Mouse (Mus musculus) hindbrain, embryonic 15.5 days (tissue): ENCODE data around the gene Klf17. TPM values are rescaled to one million over a fixed set of nuclear protein-coding genes. Genes with fewer than 3 reads are reported as not detected.
"Not testable (repeated sequence)": the region's sequence is repeated elsewhere in the genome, so short reads cannot be mapped to it uniquely, and the experiment has no call there.

Experiments used
- ATAC-seq: fragments of 200-750 bp; cut with Nextera tagmentation; 2 replicates; pipeline ENCODE4 v1.8.0; 2017; ENCODE audit warnings: low read depth, moderate number of reproducible peaks, moderate TSS enrichment; ENCODE audit not compliant: low FRiP score
- H3K27ac ChIP-seq: fragments of 300-500 bp; sonication (generic); replicated peaks from 2 replicates; pipeline ENCODE4 v1.5.1; 2015; ENCODE audit warnings: mild to moderate bottlenecking, inconsistent platforms
- H3K27me3 ChIP-seq: fragments of 300-500 bp; sonication (generic); 2 replicates; pipeline ENCODE4 v1.6.1; 2015; ENCODE audit warnings: control low read depth, inconsistent platforms
- H3K36me3 ChIP-seq: fragments of 300-500 bp; sonication (generic); 2 replicates; pipeline ENCODE4 v1.6.1; 2015; ENCODE audit warnings: control low read depth, inconsistent platforms
- H3K4me1 ChIP-seq: fragments of 300-500 bp; sonication (generic); replicated peaks from 2 replicates; pipeline ENCODE4 v1.6.1; 2015; ENCODE audit warnings: control low read depth, inconsistent platforms
- H3K4me2 ChIP-seq: fragments of 300-500 bp; sonication (generic); 2 replicates; pipeline ENCODE4 v1.6.1; 2015; ENCODE audit warnings: moderate library complexity, mild to moderate bottlenecking, inconsistent platforms
- H3K4me3 ChIP-seq: fragments of 300-500 bp; sonication (generic); 2 replicates; pipeline ENCODE4 v1.5.1; 2015; ENCODE audit warnings: mild to moderate bottlenecking, inconsistent platforms
- H3K9ac ChIP-seq: fragments of 300-500 bp; sonication (generic); 2 replicates; pipeline ENCODE4 v1.6.1; 2015; ENCODE audit warnings: inconsistent platforms
- H3K9me3 ChIP-seq: fragments of 300-500 bp; sonication (generic); 2 replicates; pipeline ENCODE4 v1.6.1; 2016; ENCODE audit warnings: control low read depth, inconsistent platforms
- WGBS: fragments of 180-500 bp; shearing (Covaris S2); methylation state at CpG from one replicate; pipeline ENCODE4 v1.1.7; 2015; 5-methylcytosine and 5-hydroxymethylcytosine counted together
- polyA plus RNA-seq: library from polyadenylated mRNA; unstranded; fragments of >200 nt; fragmentation: Nextera tagmentation; extraction: Ambion mirVana; gene quantifications from 2 replicates; pipeline ENCODE4 v1.2.1, GENCODE M21; 2015

Gene Klf17
- not detected in 2 replicates for polyA plus RNA-seq

DNA sequence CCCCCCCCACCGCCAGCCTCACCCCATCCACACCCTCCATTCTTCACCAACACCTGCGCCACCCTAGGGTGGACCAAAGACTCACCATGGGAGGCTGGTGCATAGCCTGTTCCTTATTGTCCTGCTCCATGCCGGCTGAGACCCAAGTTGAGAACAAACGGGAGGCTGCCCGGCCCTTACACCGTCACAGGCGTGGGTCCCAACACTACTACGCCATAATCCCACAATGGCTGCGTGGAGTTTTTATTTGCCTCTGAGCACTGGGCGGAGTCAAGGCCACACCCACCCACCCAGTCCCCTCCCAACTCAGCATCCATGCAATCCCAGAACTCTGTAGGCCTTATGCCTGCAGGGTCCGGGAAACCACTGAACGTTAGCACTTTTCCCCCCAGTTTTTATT is at the start of gene Klf17:
Gene Klf17 (minus strand): TSS at position 233 of the 400 bp plus-strand sequence.
- H3K27me3 ChIP-seq = no peaks in the 10 kb centered on the region
- H3K4me3 ChIP-seq = no peak within 1 kb of the TSS
- no peaks in the 10 kb centered on the region for H3K9me3 ChIP-seq
- H3K4me1 ChIP-seq = no peaks in the 10 kb centered on the region
- H3K9ac ChIP-seq = no peak within 1 kb of the TSS
- 79% methylated on average over 11 of the region's 12 CpGs for WGBS
- no peak for ATAC-seq
- no peaks in the 10 kb centered on the region for H3K36me3 ChIP-seq
- no peak within 1 kb of the TSS for H3K4me2 ChIP-seq
- H3K27ac ChIP-seq = no peak within 1 kb of the TSS

DNA sequence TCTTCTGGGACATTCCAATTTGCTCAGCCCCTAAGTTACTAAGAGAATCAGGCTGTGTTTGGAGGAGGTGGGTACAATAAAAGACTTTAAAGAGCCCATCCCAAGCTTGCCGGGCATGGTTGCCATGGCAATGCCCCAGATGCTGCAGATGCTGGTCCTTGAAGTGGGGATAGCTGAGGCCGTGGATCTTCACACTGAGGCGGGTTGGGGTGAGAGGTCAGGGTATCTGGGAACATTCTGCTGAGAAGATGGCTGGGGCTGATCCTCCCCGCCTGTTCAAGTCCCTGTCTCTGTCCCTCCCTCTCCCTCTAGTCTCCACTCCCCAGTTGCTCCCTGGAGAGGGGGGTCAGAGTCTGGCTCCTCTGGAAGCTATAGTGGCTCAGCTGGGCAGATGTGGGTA is 48.9 kb upstream of the Klf17 start:
- no peaks in the 10 kb centered on the region for H3K4me1 ChIP-seq
- 32% methylated on average over 4 of the region's 4 CpGs for WGBS
- no peak overlapping the region for H3K9ac ChIP-seq
- H3K4me3 ChIP-seq = no peak overlapping the region
- H3K36me3 ChIP-seq = no peaks in the 10 kb centered on the region
- H3K9me3 ChIP-seq = no peaks in the 10 kb centered on the region
- H3K27ac ChIP-seq = no peak overlapping the region
- H3K4me2 ChIP-seq = no peak overlapping the region
- no peaks in the 10 kb centered on the region for H3K27me3 ChIP-seq
- ATAC-seq = no peak

DNA sequence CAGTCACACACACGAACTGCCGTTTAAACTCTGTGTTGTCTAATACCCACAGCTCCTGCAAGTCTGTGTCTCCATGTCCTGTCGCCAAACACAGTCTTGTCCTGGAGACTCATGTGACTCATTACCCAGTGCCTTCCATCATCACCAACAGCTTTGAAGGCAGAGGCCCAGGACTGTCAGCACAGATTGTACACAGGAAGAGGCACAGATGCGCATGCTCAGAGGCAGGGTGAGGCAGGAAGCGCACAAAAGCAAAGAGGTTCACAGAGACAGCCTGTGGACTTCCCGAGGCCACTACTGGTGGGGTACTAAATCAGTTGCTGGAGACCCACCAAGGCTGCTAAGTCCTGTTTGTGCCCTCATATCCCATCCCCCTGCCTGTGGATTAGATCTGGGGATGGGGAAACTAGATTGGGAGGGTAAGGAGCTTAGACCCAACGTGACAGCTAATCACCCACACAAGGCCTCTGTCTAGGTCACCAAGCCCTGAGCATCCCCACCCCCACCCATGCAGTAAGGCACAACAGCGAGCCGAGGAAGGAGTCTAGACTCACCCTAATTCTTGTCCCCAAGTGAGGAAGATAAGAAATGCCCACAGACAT is 48.2 kb upstream of the Klf17 start:
- Histone ChIP-seq H3K27ac (no peak overlapping the region), H3K9ac (no peak overlapping the region), H3K27me3 (no peaks in the 10 kb centered on the region), H3K36me3 (no peaks in the 10 kb centered on the region), H3K9me3 (no peaks in the 10 kb centered on the region), H3K4me1 (no peaks in the 10 kb centered on the region), H3K4me3 (no peak overlapping the region), H3K4me2 (no peak overlapping the region)
- WGBS = 70% methylated on average over 9 of the region's 9 CpGs
- ATAC-seq = no peak

DNA sequence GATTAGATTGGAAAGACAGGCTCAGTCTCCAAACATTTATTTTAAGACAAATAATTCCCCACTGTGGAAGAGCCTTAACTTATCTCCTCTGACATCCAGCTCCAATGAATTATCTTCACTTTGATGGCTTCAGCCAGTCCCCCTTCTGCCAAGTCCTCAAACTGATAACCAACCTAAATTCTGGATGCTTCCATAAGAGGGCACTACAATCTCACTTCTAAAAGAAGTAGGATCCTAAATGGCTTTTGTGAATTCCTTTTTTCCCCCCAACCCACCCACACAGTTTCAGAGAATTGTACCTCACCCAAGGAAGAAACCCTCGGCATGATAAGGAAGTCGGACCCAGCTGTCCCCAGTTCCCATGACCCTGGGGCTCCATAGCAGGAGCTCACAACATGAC is 45.5 kb upstream of the Klf17 start:
- H3K27me3 ChIP-seq = no peaks in the 10 kb centered on the region
- H3K9me3 ChIP-seq = no peaks in the 10 kb centered on the region
- no peak overlapping the region for H3K9ac ChIP-seq
- no peaks in the 10 kb centered on the region for H3K4me1 ChIP-seq
- H3K36me3 ChIP-seq = no peaks in the 10 kb centered on the region
- H3K4me2 ChIP-seq = no peak overlapping the region
- H3K27ac ChIP-seq = no peak overlapping the region
- WGBS = 40% methylated on average over 2 of the region's 2 CpGs
- H3K4me3 ChIP-seq = no peak overlapping the region
- no peak for ATAC-seq

DNA sequence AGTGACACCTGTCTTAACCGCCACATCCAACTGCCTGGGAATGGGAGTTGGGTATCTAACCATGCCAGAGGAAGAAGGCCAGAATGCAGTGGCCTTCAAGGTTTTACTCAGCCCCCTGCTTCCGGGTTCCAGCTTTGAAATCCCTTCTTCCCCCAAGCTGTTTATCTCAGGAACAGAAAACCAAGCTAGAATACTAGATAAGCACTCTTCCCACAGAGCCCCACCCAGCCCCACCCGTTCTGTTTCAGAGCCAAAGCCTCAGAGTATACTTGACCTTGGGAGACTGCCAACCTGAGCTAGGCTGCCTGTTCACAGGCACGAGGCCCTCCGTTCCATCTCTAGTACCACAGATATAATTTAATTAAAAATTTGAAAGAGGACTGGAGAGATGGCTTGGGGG is 41.5 kb upstream of the Klf17 start:
- H3K9ac ChIP-seq = no peak overlapping the region
- no peak overlapping the region for H3K27ac ChIP-seq

DNA sequence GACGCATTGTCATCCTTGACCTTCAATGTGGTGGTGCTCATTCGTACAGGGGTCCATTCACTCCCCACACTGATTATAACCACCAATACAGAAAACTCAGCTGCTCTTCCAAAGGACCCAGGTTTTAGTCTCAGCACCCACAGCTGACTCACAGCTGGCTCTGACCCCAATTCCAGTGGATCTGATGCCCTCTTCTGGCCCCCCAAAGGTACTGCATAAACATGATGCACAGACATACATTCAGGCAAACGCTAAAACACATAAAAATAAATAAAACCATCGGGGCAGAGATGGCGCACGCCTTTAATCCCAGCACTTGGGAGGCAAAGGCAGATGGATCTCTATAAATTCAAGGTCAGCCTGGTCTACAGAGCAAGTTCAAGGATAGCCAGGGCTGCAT is 34.5 kb upstream of the Klf17 start:
- Histone ChIP-seq H3K9ac (no peak overlapping the region), H3K27me3 (no peaks in the 10 kb centered on the region), H3K4me3 (no peak overlapping the region), H3K36me3 (no peaks in the 10 kb centered on the region), H3K9me3 (no peaks in the 10 kb centered on the region), H3K4me1 (no peaks in the 10 kb centered on the region), H3K4me2 (no peak overlapping the region), H3K27ac (no peak overlapping the region)
- ATAC-seq = no peak
- WGBS = 91% methylated on average over 6 of the region's 6 CpGs

More for the DNA sequence above, 41.5 kb upstream of the Klf17 start:
- Histone ChIP-seq H3K4me1 (no peaks in the 10 kb centered on the region), H3K27me3 (no peaks in the 10 kb centered on the region), H3K9me3 (no peaks in the 10 kb centered on the region), H3K4me3 (no peak overlapping the region), H3K4me2 (no peak overlapping the region), H3K36me3 (no peaks in the 10 kb centered on the region)
- ATAC-seq = no peak
- 82% methylated on average over 5 of the region's 5 CpGs for WGBS

DNA sequence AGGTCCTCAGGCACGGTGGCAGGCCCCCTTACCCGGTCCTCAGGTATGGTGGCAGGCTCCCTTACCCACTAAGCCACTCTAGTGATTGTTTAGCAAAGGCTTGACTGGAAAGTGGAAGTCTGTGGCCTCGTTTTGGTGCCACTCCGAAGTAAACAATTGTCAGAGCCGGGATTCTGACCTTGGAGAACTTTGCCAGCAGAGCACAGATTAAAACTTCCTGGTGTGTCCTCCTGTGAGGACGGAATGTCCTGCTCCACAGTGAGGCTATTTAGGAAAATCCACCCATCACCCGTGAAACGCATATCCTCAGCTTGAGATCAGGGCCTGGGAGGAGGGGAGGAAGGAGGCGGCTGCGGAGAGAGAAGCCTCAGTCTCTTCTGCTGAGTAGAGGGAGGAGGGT is 22.9 kb upstream of the Klf17 start:
- no peak overlapping the region for H3K27ac ChIP-seq
- 65% methylated on average over 10 of the region's 10 CpGs for WGBS
- no peaks in the 10 kb centered on the region for H3K36me3 ChIP-seq
- H3K4me2 ChIP-seq = no peak overlapping the region
- no peaks in the 10 kb centered on the region for H3K4me1 ChIP-seq
- no peak overlapping the region for H3K4me3 ChIP-seq
- ATAC-seq = no peak
- no peaks in the 10 kb centered on the region for H3K27me3 ChIP-seq
- H3K9me3 ChIP-seq = no peaks in the 10 kb centered on the region
- H3K9ac ChIP-seq = no peak overlapping the region

DNA sequence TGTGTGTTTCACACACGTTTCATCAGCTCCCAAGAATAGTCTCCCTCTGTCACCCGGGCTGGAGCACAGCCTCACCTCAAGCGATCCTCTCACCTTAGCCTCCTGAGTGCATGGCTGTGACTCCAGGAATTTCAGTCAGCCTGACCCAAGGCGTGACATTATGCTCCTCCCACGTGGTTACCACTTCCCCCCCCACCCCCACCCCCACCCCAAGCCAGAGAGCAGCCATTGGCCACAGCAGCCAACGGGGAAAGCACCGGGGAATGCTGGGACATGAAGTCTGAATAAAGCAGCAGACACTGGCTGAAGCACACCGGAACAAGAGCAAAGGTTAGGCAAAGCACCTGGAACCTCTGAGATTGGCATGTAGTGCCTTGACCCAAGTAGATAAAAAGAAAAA is 21.5 kb upstream of the Klf17 start:
- ATAC-seq = 0 out of 2 replicates have a peak, but pooled peaks have one; percentile 48
- peak overlapping the region; percentile 19; the same call in 1 of the 2 replicates for H3K4me3 ChIP-seq
- H3K27ac ChIP-seq = no peak overlapping the region
- H3K27me3 ChIP-seq = no peaks in the 10 kb centered on the region
- H3K4me1 ChIP-seq = no peaks in the 10 kb centered on the region
- 41% methylated on average over 8 of the region's 8 CpGs for WGBS
- peak overlapping the region; percentile 40 for H3K4me2 ChIP-seq
- no peaks in the 10 kb centered on the region for H3K9me3 ChIP-seq
- no peaks in the 10 kb centered on the region for H3K36me3 ChIP-seq
- H3K9ac ChIP-seq = no peak overlapping the region

DNA sequence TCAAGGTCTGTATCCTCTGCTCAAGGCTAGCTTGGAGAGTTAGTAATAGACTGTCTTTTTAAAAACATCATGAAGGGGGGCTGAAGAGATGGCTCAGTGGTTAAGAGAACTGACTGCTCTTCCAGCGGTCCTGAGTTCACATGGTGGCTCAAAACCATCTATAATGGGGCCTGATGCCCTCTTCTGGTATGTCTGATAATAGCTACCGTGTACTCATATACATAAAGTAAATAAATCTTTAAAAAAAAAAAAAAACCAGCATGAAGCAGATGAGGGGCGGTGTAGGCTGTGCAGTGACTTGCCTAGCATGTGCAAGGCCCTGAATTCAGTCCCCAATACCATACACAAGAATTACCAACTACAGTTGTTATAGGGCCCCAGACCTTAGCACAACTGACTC is 17.5 kb upstream of the Klf17 start:
- Histone ChIP-seq H3K4me2 (no peak overlapping the region), H3K9me3 (no peaks in the 10 kb centered on the region), H3K9ac (no peak overlapping the region), H3K27ac (no peak overlapping the region), H3K36me3 (no peaks in the 10 kb centered on the region), H3K27me3 (no peaks in the 10 kb centered on the region), H3K4me1 (peaks cover 6% of the 10 kb centered on the region; the same call in 1 of the 2 replicates), H3K4me3 (no peak overlapping the region)
- 83% methylated on average over 3 of the region's 3 CpGs for WGBS
- no peak for ATAC-seq

DNA sequence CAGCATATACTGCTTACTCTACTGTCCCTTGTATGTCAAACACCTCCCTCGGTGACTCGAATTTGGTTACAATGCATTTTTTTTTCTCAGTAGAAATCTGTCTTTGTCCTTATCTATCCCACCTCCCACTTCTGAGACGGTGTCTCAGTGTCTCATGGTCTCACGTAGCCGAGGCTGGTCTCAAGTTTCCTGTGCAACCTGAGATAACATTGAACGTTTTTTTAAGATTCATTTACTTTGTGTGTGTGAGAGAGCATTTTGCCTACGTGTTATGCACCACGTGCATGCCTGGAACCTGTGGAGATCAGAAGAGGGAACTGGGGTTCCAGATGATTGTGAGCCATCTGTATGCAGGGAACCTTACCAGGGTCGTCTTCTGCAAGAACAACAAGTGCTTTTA is 7.5 kb upstream of the Klf17 start:
- Histone ChIP-seq H3K9me3 (no peaks in the 10 kb centered on the region), H3K27ac (no peak overlapping the region), H3K4me3 (no peak overlapping the region), H3K36me3 (no peaks in the 10 kb centered on the region), H3K9ac (no peak overlapping the region), H3K4me2 (no peak overlapping the region), H3K27me3 (no peaks in the 10 kb centered on the region), H3K4me1 (no peaks in the 10 kb centered on the region)
- ATAC-seq = no peak
- WGBS = 74% methylated on average over 9 of the region's 9 CpGs

DNA sequence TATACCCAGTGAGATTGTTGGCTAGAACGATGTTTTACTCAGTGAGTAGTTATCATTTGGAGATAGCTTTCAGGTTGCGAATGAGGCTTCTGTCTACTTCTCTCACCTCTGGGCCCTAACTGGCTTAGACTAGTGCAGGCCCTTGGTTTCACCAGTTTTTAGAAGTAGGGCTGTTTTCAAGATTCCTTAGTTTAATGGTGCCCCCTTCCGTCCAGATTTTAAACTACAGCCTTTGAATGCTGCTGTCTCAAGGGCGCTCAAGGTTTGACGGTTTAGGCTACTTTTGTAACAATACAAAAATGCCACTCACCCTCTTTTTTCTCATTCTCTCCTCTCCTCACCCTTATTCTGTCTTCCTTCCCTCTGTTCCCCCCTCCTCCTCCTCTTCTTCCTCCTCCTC is 5.5 kb upstream of the Klf17 start:
- WGBS = 28% methylated on average over 5 of the region's 5 CpGs
- Histone ChIP-seq H3K4me2 (no peak overlapping the region), H3K9me3 (no peaks in the 10 kb centered on the region), H3K36me3 (no peaks in the 10 kb centered on the region), H3K4me3 (no peak overlapping the region), H3K27me3 (no peaks in the 10 kb centered on the region), H3K27ac (no peak overlapping the region), H3K4me1 (no peaks in the 10 kb centered on the region), H3K9ac (no peak overlapping the region)
- ATAC-seq = no peak

DNA sequence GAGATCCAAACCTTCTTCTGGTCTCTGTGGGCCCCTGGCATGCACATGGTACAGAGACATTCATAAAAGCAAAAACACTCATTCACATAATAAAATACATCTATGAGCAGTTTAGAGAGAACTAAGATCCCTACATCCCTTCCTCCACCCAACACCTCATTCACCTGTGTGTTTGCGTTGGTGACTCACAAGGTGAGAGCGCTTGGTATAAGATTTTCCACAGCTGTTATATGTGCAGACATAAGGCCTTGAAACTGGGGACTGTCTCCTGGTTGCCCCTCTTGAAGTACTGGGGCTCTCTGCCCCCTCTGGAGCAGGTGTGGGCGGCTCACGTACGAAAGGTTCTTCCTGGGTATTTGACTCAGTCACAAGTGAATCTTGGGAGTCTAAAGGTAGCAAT is 5.3 kb downstream of the Klf17 start:
- no peak for ATAC-seq
- no peak overlapping the region for H3K4me2 ChIP-seq
- no peak overlapping the region for H3K27ac ChIP-seq
- H3K36me3 ChIP-seq = no peaks in the 10 kb centered on the region
- H3K4me3 ChIP-seq = no peak overlapping the region
- H3K4me1 ChIP-seq = no peaks in the 10 kb centered on the region
- WGBS = 97% methylated on average over 5 of the region's 5 CpGs
- H3K9me3 ChIP-seq = no peaks in the 10 kb centered on the region
- no peak overlapping the region for H3K9ac ChIP-seq
- H3K27me3 ChIP-seq = no peaks in the 10 kb centered on the region

DNA sequence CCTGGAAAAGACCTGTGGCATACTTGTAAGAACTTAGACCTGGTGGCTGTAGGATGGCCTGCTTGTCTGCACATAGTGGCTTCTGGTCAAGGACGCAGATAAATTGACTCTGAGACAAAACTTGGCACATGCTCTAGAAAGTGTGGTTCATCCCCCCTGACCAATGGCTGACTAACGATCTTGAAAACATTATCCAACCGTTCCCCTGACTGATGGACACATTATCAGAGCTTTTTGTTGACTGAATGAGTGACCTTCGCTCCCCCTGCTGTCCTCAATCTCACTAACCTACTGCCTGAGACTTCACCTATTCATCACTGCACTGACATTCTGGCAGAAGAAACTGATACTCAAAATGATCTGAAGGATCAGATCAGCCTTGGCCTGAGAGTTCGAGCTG is 13.0 kb downstream of the Klf17 start:
- not testable (repeated sequence) for H3K27ac ChIP-seq, H3K9ac ChIP-seq, H3K4me3 ChIP-seq, H3K36me3 ChIP-seq, ATAC-seq, H3K27me3 ChIP-seq, H3K9me3 ChIP-seq, H3K4me1 ChIP-seq, H3K4me2 ChIP-seq
- WGBS = 79% methylated on average over 5 of the region's 5 CpGs
